Mouse (Mus musculus): ENCODE results near the gene Vps54. TPM values are rescaled to one million over a fixed set of nuclear protein-coding genes. Genes with fewer than 3 reads are reported as not detected.
"Not testable (repeated sequence)": the region's sequence is repeated elsewhere in the genome, so short reads cannot be mapped to it uniquely, and the experiment has no call there.

Gene Vps54
- polyA plus RNA-seq, 1 experiment from 2014 or later: 10.3 TPM

- not testable (repeated sequence) for H3K9me3 ChIP-seq; H3K36me3 ChIP-seq (replicated peaks); H3K27ac ChIP-seq; H3K4me2 ChIP-seq; H3K4me3 ChIP-seq; ATAC-seq (replicated peaks); H3K4me1 ChIP-seq; H3K27me3 ChIP-seq (replicated peaks); H3K9ac ChIP-seq
- WGBS: 98% methylated on average over 10 of the region's 10 CpGs
Observed at GRCm38 (mm10) chr11:21258611-21259010, 19.5 kb downstream of the Vps54 start.

GRCm38 (mm10) chr11:21265423-21265822 is 26.3 kb downstream of the Vps54 start:
- Histone ChIP-seq H3K4me2 (no peak overlapping the region), H3K9ac (no peak overlapping the region), H3K27ac (no peak overlapping the region), H3K36me3 (replicated peaks) (peaks cover 13% of the 10 kb centered on the region; the same call in 1 of the 2 replicates), H3K4me1 (no peaks in the 10 kb centered on the region), H3K27me3 (replicated peaks) (no peaks in the 10 kb centered on the region), H3K9me3 (no peaks in the 10 kb centered on the region), H3K4me3 (no peak overlapping the region)
- WGBS: 98% methylated on average over 3 of the region's 3 CpGs
- ATAC-seq (replicated peaks): no peak

GRCm38 (mm10) chr11:21276151-21276550 is 37.1 kb downstream of the Vps54 start:
- Histone ChIP-seq H3K36me3 (replicated peaks) (peaks cover 7% of the 10 kb centered on the region; the same call in 1 of the 2 replicates), H3K4me3 (no peak overlapping the region), H3K4me2 (no peak overlapping the region), H3K9ac (no peak overlapping the region), H3K27me3 (replicated peaks) (no peaks in the 10 kb centered on the region), H3K27ac (no peak overlapping the region), H3K9me3 (no peaks in the 10 kb centered on the region), H3K4me1 (no peaks in the 10 kb centered on the region)
- WGBS: 85% methylated on average over 2 of the region's 2 CpGs
- no peak for ATAC-seq (replicated peaks)

- Histone ChIP-seq H3K4me1 (no peaks in the 10 kb centered on the region), H3K27ac (no peak overlapping the region), H3K36me3 (replicated peaks) (no peaks in the 10 kb centered on the region), H3K9ac (no peak overlapping the region), H3K4me3 (no peak overlapping the region), H3K9me3 (no peaks in the 10 kb centered on the region), H3K27me3 (replicated peaks) (no peaks in the 10 kb centered on the region), H3K4me2 (no peak overlapping the region)
- WGBS: 89% methylated on average over 3 of the region's 3 CpGs
- ATAC-seq (replicated peaks): no peak
Observed at GRCm38 (mm10) chr11:21286391-21286790, 47.3 kb downstream of the Vps54 start.

GRCm38 (mm10) chr11:21288153-21288552 is 49.1 kb downstream of the Vps54 start:
- H3K4me2 ChIP-seq; H3K27me3 ChIP-seq (replicated peaks); H3K4me1 ChIP-seq; ATAC-seq (replicated peaks); H3K4me3 ChIP-seq; H3K9me3 ChIP-seq; H3K9ac ChIP-seq; H3K27ac ChIP-seq; H3K36me3 ChIP-seq (replicated peaks): not testable (repeated sequence)
- 97% methylated on average over 2 of the region's 2 CpGs for WGBS

- no peak for ATAC-seq (replicated peaks)
- H3K4me1 ChIP-seq: no peaks in the 10 kb centered on the region
Observed at GRCm38 (mm10) chr11:21295486-21295885, 56.4 kb downstream of the Vps54 start.

GRCm38 (mm10) chr11:21303619-21304018 is 64.5 kb downstream of the Vps54 start:
- 87% methylated on average over 3 of the region's 3 CpGs for WGBS
- no peak overlapping the region for H3K4me2 ChIP-seq
- no peak for ATAC-seq (replicated peaks)

More at GRCm38 (mm10) chr11:21295486-21295885, 56.4 kb downstream of the Vps54 start:
- H3K9ac ChIP-seq: no peak overlapping the region
- no peaks in the 10 kb centered on the region for H3K27me3 ChIP-seq (replicated peaks)
- 86% methylated on average over 5 of the region's 5 CpGs for WGBS
- H3K36me3 ChIP-seq (replicated peaks): 0 out of 2 replicates have a peak, but pooled peaks cover 5% of the 10 kb centered on the region
- H3K27ac ChIP-seq: no peak overlapping the region
- no peak overlapping the region for H3K4me3 ChIP-seq
- H3K9me3 ChIP-seq: no peaks in the 10 kb centered on the region
- no peak overlapping the region for H3K4me2 ChIP-seq

GRCm38 (mm10) chr11:21307078-21307668 is 68.1 kb downstream of the Vps54 start:
- no peak overlapping the region for H3K27ac ChIP-seq
- H3K4me2 ChIP-seq: no peak overlapping the region
- WGBS: 91% methylated on average over 5 of the region's 5 CpGs
- H3K27me3 ChIP-seq (replicated peaks): no peaks in the 10 kb centered on the region
- no peaks in the 10 kb centered on the region for H3K4me1 ChIP-seq
- ATAC-seq (replicated peaks): no peak
- H3K36me3 ChIP-seq (replicated peaks): peaks cover 9% of the 10 kb centered on the region; the same call in 1 of the 2 replicates
- H3K9ac ChIP-seq: no peak overlapping the region
- no peaks in the 10 kb centered on the region for H3K9me3 ChIP-seq
- no peak overlapping the region for H3K4me3 ChIP-seq

More at GRCm38 (mm10) chr11:21303619-21304018, 64.5 kb downstream of the Vps54 start:
- Histone ChIP-seq H3K9ac (no peak overlapping the region), H3K27ac (no peak overlapping the region), H3K4me1 (no peaks in the 10 kb centered on the region), H3K9me3 (no peaks in the 10 kb centered on the region), H3K36me3 (replicated peaks) (peaks cover 6% of the 10 kb centered on the region; the same call in 1 of the 2 replicates), H3K4me3 (no peak overlapping the region), H3K27me3 (replicated peaks) (no peaks in the 10 kb centered on the region)

- WGBS: 85% methylated on average over 5 of the region's 5 CpGs
- H3K4me3 ChIP-seq: no peak overlapping the region
- H3K36me3 ChIP-seq (replicated peaks): 0 out of 2 replicates have a peak, but pooled peaks cover 9% of the 10 kb centered on the region
- no peak overlapping the region for H3K4me2 ChIP-seq
- no peak overlapping the region for H3K9ac ChIP-seq
- no peaks in the 10 kb centered on the region for H3K9me3 ChIP-seq
- no peaks in the 10 kb centered on the region for H3K27me3 ChIP-seq (replicated peaks)
- H3K4me1 ChIP-seq: no peaks in the 10 kb centered on the region
- no peak for ATAC-seq (replicated peaks)
- no peak overlapping the region for H3K27ac ChIP-seq
Observed at GRCm38 (mm10) chr11:21308119-21308518, 69.0 kb downstream of the Vps54 start.

- Histone ChIP-seq H3K4me1 (no peaks in the 10 kb centered on the region), H3K9ac (no peak overlapping the region), H3K36me3 (replicated peaks) (0 out of 2 replicates have a peak, but pooled peaks cover 9% of the 10 kb centered on the region), H3K27ac (no peak overlapping the region), H3K27me3 (replicated peaks) (no peaks in the 10 kb centered on the region), H3K4me3 (no peak overlapping the region), H3K9me3 (no peaks in the 10 kb centered on the region), H3K4me2 (no peak overlapping the region)
- no peak for ATAC-seq (replicated peaks)
- WGBS: 21% methylated on average over 6 of the region's 6 CpGs
Observed at GRCm38 (mm10) chr11:21309516-21309915, 70.4 kb downstream of the Vps54 start.

GRCm38 (mm10) chr11:21313922-21314657 is 75.0 kb downstream of the Vps54 start:
- Histone ChIP-seq H3K4me1 (no peaks in the 10 kb centered on the region), H3K4me3 (no peak overlapping the region), H3K36me3 (replicated peaks) (0 out of 2 replicates have a peak, but pooled peaks cover 6% of the 10 kb centered on the region), H3K9ac (no peak overlapping the region), H3K27ac (no peak overlapping the region), H3K27me3 (replicated peaks) (no peaks in the 10 kb centered on the region), H3K4me2 (no peak overlapping the region), H3K9me3 (no peaks in the 10 kb centered on the region)
- 94% methylated on average over 9 of the region's 9 CpGs for WGBS
- ATAC-seq (replicated peaks): no peak

- Histone ChIP-seq H3K36me3 (replicated peaks) (0 out of 2 replicates have a peak, but pooled peaks cover 21% of the 10 kb centered on the region), H3K27ac (no peak overlapping the region), H3K9me3 (no peaks in the 10 kb centered on the region), H3K9ac (no peak overlapping the region), H3K4me3 (no peak overlapping the region), H3K4me1 (no peaks in the 10 kb centered on the region), H3K4me2 (no peak overlapping the region), H3K27me3 (replicated peaks) (no peaks in the 10 kb centered on the region)
- 81% methylated on average over 3 of the region's 3 CpGs for WGBS
- ATAC-seq (replicated peaks): no peak
Observed at GRCm38 (mm10) chr11:21321577-21321976, 82.5 kb downstream of the Vps54 start.
